Mouse (Mus musculus): ENCODE data around the gene Nsf.

DNA sequence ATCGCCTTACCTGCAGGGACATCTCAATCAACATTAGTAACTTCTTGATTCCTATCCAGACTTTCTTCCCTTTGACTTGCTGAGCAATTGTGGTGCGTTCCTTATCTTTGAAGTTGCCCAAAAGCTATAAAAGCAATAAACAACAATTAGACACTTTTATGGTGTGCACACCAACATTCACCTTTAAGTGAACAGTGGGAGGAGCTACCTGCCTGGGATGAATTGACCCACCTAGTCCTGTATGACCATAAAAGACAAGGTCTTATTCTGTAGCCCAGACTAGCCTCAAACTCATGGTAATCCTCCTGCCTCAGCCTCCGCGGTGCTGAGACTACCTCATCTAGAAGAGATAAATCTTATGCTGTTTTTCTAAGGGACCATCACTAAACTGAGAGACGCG, 126.7 kb downstream of the Nsf start:
- TF ChIP-seq FLI1 (IDR thresholded peaks at IDR 0.05; ENCODE audit: low read length) (no peak), GATA1 (IDR thresholded peaks at IDR 0.05; ENCODE audit: borderline replicate concordance, low read length) (no peak)

Data from megakaryocyte, embryonic 14.5 days (primary cell).